Mouse (Mus musculus) olfactory bulb, adult 2 months (tissue): Measurements from ENCODE around the gene Klrg1. TPM values are rescaled to one million over a fixed set of nuclear protein-coding genes. Genes with fewer than 3 reads are reported as not detected.

Experiments
- H3K27ac ChIP-seq: fragments of 200-500 bp; 2 replicates; pipeline ENCODE4 v1.5.1; 2012; ENCODE audit warnings: low read depth, low read length; ENCODE audit not compliant: insufficient read depth
- H3K4me1 ChIP-seq: fragments of 200-500 bp; 2 replicates; pipeline ENCODE4 v1.6.1; 2012; ENCODE audit warnings: low read length; ENCODE audit not compliant: control insufficient read depth, insufficient read depth
- H3K4me3 ChIP-seq: fragments of 200-500 bp; 2 replicates; pipeline ENCODE4 v1.5.1; 2012; ENCODE audit warnings: mild to moderate bottlenecking, low read depth, low read length, moderate library complexity; ENCODE audit not compliant: insufficient read depth
- CTCF ChIP-seq: fragments of 200-500 bp; IDR thresholded peaks from 2 replicates; pipeline ENCODE4 v1.5.1; 2012; ENCODE audit warnings: low read depth, mild to moderate bottlenecking, low read length, moderate library complexity; ENCODE audit not compliant: insufficient read depth
- POLR2A ChIP-seq: fragments of 200-500 bp; IDR thresholded peaks from 2 replicates; pipeline ENCODE4 v1.6.1; 2012; ENCODE audit warnings: mild to moderate bottlenecking, low read depth, low read length, moderate library complexity; ENCODE audit not compliant: insufficient read depth
- WGBS: fragments of 180-500 bp; shearing (Covaris S2); methylation state at CpG from one replicate; pipeline ENCODE4 v1.1.7; 2018; 5-methylcytosine and 5-hydroxymethylcytosine counted together
- polyA plus RNA-seq: library from polyadenylated mRNA; stranded (reverse); fragments of >200 nt; gene quantifications from 2 replicates; pipeline ENCODE4 v1.2.4, GENCODE M21; 2012; ENCODE audit warnings: low replicate concordance; ENCODE audit not compliant: missing spikeins, insufficient read depth, insufficient read length

Gene Klrg1
- polyA plus RNA-seq, 1 experiment = not detected

DNA sequence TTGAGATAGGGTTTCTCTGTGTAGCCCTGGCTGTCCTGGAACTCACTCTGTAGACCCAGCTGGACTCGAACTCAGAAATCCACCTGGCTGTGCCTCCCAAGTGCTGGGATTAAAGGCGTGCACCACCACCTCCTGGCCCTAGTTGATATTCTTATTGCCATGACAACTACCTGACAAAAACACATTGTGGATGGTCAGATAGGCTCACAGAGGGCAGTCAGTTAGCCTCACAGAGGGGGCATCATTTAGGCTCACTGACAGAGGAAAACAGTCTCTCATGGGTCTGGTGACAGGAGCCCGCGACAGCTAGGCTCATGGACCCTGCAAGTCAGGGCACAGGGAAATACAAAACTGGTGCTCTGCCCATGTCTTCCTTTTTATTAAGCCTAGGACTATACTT lies 1.6 kb upstream of the Klrg1 start:
- TF ChIP-seq POLR2A = no peak
- no peak for TF ChIP-seq CTCF
- Histone ChIP-seq H3K4me3 (no peak overlapping the region), H3K27ac (no peak overlapping the region), H3K4me1 (no peaks in the 10 kb centered on the region)
- WGBS = 85% methylated on average over 4 of the region's 4 CpGs

DNA sequence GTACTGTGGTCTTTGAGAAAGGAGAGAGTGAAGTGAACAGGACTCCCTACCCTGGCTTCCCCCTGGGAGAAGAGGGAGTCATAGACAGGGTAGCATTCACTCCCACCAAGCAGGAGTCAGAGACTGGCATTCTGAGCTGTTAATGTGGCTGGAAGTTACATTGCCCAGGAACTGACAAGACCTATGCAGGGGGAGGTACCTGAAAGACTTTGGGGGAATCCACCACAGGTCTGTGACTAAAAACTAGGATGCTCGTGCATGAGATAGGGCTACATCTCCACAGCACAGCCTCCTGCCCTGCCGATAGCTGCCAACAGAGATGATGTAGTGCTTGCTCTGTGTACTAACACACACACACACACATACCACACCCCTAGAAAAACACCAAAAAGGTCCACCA lies 747 bp upstream of the Klrg1 start:
- H3K27ac ChIP-seq = no peak overlapping the region
- 87% methylated on average over 2 of the region's 2 CpGs for WGBS
- H3K4me3 ChIP-seq = no peak overlapping the region
- no peaks in the 10 kb centered on the region for H3K4me1 ChIP-seq
- TF ChIP-seq CTCF (no peak), POLR2A (no peak)

DNA sequence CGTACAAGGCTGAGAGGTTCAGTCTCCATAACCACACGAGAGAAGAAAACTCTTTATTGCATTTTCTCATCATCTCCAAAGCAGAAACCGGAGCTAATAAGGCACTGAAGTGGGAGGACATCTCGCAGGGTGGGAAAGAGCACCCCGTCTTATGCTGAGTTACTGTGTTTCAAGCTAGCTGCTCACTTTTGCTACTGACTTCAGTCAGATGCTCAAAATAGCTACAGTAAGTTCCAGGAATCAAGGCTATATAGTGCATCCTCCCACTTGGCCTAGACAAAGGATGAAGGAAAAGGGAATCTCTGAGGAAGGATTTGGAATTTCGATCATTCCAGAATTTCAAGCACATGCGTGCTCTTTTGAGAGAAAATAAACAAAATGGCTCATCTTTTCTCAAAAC lies 6.1 kb downstream of the Klrg1 start:
- TF ChIP-seq CTCF = no peak
- TF ChIP-seq POLR2A = no peak
- Histone ChIP-seq H3K4me3 (no peak overlapping the region), H3K27ac (no peak overlapping the region), H3K4me1 (no peaks in the 10 kb centered on the region)
- 51% methylated on average over 7 of the region's 7 CpGs for WGBS

DNA sequence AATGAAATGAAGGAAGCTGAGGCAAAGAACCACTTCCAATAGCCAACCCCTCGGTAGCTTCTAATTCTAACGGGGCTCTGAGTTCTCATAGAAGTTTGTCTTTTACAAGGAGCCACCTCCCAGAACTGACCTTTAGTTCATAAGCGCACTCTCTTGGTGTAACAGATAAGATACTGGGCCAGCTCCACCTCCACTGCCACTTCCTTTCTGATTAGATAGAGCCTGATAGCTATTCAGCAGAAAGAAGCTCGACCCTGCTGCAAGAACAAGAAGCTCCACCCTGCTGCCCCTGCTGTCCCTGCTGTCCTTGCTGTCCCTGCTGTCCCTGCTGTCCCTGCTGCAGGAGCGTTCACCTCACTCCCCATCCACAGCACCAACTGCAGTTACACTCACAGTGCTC lies 8.1 kb downstream of the Klrg1 start:
- TF ChIP-seq POLR2A (no peak), CTCF (no peak)
- Histone ChIP-seq H3K4me3 (no peak overlapping the region), H3K27ac (no peak overlapping the region), H3K4me1 (no peaks in the 10 kb centered on the region)
- 76% methylated on average over 5 of the region's 5 CpGs for WGBS

DNA sequence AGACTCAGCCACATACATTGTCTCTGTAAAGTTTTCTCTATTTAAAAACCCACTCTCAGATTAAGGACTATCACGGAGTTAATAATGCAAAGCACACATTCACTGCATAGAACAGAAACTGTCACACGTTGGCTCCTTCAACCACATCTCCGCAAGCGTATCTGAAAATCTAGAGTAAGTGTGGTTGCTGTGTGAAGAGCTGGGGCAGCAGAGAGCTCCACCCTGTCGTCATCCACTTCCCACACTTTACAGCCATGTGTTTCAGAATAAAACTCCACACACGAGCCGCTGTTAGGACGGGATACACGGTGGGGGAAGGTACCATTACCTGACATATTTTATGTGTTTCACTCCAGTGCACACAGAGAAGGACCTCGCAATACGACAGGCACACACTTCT lies 12.5 kb downstream of the Klrg1 start:
- no peaks in the 10 kb centered on the region for H3K4me1 ChIP-seq
- WGBS = 69% methylated on average over 11 of the region's 11 CpGs
- TF ChIP-seq POLR2A (no peak), CTCF (no peak)
- no peak overlapping the region for H3K4me3 ChIP-seq
- H3K27ac ChIP-seq = no peak overlapping the region

DNA sequence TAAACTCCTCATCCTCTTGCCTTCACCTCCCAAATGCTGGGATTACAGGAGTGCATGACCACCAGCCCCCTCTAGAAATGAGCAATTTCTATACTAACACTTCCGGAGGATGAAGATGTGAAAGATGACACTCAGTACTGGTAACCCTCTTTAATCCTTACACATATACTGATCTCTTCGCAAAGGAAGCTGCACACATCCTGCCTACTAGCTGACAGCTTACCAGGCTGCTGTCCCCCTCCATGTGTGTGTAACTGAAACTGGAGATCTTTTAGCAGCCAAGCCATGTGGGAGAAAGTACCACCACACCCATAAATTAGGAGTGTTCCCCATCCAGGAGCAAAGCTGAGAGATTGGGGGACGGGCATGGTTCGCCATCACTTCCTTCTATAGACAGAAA lies 13.5 kb downstream of the Klrg1 start:
- Histone ChIP-seq H3K4me3 (no peak overlapping the region), H3K27ac (no peak overlapping the region), H3K4me1 (no peaks in the 10 kb centered on the region)
- 95% methylated on average over 4 of the region's 4 CpGs for whole genome bisulfite sequencing
- no peak for TF ChIP-seq CTCF
- TF ChIP-seq POLR2A = no peak

DNA sequence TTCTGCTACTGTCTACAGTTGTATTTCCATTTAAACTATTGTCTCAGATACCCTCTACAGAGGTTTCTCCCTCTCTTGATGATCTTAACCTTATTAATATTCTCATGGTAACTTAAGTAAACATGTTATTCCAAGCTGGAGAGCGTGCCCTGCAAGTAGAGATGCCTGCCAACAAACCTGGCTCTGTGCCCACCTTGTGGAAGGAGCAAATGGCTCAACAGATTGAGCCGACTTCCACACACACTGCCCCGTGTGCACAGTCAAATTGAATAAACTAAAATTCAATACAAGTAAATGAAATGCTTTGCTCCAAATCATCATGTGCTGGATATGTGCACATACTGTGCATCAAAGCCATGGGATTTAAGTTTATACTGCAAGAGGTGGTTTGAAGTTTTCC lies 14.1 kb downstream of the Klrg1 start:
- no peak overlapping the region for H3K4me3 ChIP-seq
- H3K4me1 ChIP-seq = no peaks in the 10 kb centered on the region
- TF ChIP-seq POLR2A = no peak
- no peak for TF ChIP-seq CTCF
- 31% methylated on average over 3 of the region's 3 CpGs for WGBS
- H3K27ac ChIP-seq = no peak overlapping the region

DNA sequence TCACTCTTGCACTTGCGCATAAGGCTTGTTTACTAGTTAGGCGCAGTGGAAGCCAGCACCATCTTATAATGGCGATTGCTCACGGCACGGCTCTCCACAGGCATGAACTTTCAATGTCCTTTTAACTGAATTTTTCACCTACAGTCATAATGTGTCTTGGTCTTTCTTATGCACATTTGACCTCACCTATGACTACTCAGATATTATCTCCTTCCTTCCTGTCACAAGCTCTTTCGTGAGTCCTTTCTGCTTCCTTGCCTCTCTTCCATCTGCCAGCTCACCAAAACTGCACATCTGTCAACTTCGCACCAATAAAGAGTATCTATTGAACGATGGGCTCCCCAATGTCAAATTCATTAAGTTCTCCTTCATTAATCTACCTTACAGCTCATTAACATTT lies 20.1 kb downstream of the Klrg1 start:
- no peaks in the 10 kb centered on the region for H3K4me1 ChIP-seq
- 95% methylated on average over 8 of the region's 8 CpGs for WGBS
- no peak overlapping the region for H3K27ac ChIP-seq
- H3K4me3 ChIP-seq = no peak overlapping the region
- TF ChIP-seq POLR2A = no peak
- no peak for TF ChIP-seq CTCF

DNA sequence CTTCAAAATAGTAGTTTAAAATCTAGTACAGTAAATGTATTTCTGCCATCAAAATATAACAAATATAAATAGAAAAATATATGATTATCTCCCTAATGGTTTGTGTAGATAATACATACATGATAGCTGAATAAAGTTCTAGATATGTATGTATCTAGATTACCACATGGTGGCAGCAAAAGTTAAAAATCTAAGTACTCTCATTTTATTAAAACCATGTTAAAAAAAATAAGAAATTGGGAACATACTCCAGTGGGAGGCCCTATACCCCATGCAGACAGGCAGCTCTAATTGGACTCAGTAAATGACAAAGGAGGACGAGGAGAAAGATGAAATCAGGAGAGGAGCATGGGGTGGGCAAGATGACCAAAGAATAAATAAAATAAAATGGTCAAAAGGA lies 30.5 kb downstream of the Klrg1 start:
- TF ChIP-seq CTCF = no peak
- no peak for TF ChIP-seq POLR2A
- Histone ChIP-seq H3K4me1 (no peaks in the 10 kb centered on the region), H3K4me3 (no peak overlapping the region), H3K27ac (no peak overlapping the region)
- WGBS = 19% methylated on average over 1 of the region's 1 CpGs

DNA sequence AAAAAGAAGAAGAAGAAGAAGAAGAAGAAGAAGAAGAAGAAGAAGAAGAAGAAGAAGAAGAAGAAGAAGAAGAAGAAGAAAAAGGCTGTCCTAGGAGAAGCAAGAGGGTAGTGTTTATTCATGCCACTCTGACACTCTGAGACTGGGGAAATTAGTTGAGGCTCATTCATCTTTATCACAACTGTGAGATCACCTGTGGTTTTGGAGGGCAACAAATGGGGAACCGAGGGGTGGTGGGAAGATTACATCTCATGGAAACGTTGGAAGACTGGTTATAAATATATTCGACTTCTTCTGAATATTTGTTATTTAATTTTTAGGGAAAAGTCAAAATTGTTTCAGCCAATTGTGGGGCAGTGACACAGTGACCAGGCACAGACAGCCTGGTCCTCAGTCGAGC lies 32.6 kb downstream of the Klrg1 start:
- Histone ChIP-seq H3K4me1 (no peaks in the 10 kb centered on the region), H3K27ac (no peak overlapping the region), H3K4me3 (no peak overlapping the region)
- 84% methylated on average over 4 of the region's 4 CpGs for WGBS
- no peak for TF ChIP-seq CTCF
- no peak for TF ChIP-seq POLR2A

Other genes starting within 250 kb of the Klrg1 start
- not detected in 2 replicates for gene M6pr, start 25.8 kb upstream of the Klrg1 start, polyA plus RNA-seq
- not detected in 2 replicates for gene Phc1, start 57.7 kb upstream of the Klrg1 start, polyA plus RNA-seq
- not detected in 2 replicates for gene Rimklb, start 215.9 kb upstream of the Klrg1 start, polyA plus RNA-seq
- not detected in 2 replicates for gene Mfap5, start 223.0 kb upstream of the Klrg1 start, polyA plus RNA-seq